Mouse (Mus musculus): ENCODE data around the gene Tectb.

DNA sequence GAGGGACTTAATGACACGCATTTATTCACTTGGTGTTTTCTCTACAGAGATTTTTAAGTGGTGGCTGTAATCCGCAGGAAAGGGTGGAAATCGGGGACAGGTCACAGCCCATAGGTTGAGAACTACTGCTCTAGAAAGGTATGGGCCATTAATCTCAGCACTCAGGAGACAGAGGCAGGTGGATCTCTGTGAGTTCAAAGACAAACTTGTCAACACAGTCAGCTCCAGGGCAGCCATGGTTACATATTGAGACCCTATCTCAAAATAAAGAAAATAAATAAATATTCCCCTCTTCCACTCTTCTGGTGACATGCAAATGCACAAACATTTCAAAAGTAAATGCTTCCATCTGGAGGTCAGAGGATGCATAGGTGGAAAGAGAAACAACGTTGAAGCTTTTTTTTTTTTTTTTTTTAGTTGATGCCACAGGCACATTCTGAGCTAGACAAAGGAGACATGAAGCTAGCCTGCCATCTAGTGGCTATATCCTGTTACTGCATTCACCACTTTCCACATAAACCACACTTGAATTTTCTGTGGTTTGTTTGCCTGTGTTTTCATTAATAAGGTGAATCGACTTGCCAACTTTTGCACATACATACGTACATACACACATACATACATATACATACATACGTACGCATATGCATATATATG is 26.1 kb downstream of the Tectb start:
- TF ChIP-seq POLR2A (IDR thresholded peaks at IDR 0.05; ENCODE audit: low read depth, low read length) (no peak), CTCF (IDR thresholded peaks at IDR 0.05; ENCODE audit: borderline replicate concordance, insufficient read depth, low read length) (no peak; the same call in 1 of the 2 replicates)

Data from embryonic fibroblast, embryonic 13.5 days (primary cell).